Mouse (Mus musculus): ENCODE results near the gene 1700034J05Rik.

DNA sequence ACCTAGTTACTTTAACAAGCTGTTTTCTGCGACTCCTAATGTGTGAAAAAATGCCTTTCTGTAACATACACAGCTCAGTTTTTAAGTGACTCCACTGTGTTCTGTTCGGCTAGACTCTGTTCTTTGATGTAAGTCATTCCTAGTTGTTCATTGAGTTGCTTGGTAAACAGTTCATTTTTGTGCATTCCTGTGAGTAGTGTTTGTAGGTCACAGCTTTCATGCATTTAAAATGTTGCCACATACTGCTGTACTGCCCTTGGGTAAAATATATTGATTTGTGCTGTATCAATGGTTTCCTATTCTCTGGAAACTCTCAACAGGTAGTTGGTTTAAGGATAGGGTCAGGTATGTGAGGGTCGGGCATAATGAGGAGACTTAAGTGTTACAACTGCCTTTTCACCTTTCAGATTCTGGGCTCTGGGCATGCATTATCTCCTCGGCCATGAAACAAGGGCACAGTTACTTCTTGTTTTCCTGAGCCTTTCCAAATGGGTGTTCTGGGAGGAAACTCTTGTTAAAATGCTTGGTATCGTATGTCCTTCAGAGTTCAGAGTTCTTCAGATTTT lies 27.7 kb downstream of the 1700034J05Rik start:
- TF ChIP-seq USF1 (IDR thresholded peaks at IDR 0.05; ENCODE audit: low read depth) (no peak), POLR2AphosphoS2 (IDR thresholded peaks at IDR 0.05; ENCODE audit: insufficient read length, low read depth) (no peak), POLR2A (IDR thresholded peaks at IDR 0.05; ENCODE audit: insufficient read length, low read depth) (no peak), TCF12 (IDR thresholded peaks at IDR 0.05; ENCODE audit: insufficient read depth, poor library complexity, severe bottlenecking) (no peak), MYOD1 (IDR thresholded peaks at IDR 0.05; ENCODE audit: control insufficient read depth in 1 of 3, insufficient read length in 2 of 3, low read depth in 2 of 3) (no peak), MAX (IDR thresholded peaks at IDR 0.05; ENCODE audit: low read depth) (no peak), SRF (IDR thresholded peaks at IDR 0.05; ENCODE audit: control insufficient read depth, insufficient read length, low read depth) (no peak)
